9 mouse cellular contexts compared by ENCODE assay signal in genomic region chrX:20414885-20415622, GRCm38 (mm10). TPM values are rescaled to one million over a fixed set of nuclear protein-coding genes. Genes with fewer than 3 reads are reported as not detected.
A peak's percentile ranks its signal among the peaks of the same experiment; 100 is the strongest.
DNase-seq lines count a peak whose midpoint lies in the region; ATAC-seq and TF ChIP-seq lines count a peak whose summit lies in the region.
"Had no signal": no experiment of that assay in that cellular context is flagged by ENCODE, and none has a peak within 500 bp of the region (broad histone marks: within the 10 kb centered on the region; RNA-seq: fewer than 3 reads in every experiment).

No protein-coding gene starts in this region.

- no peak overlapping the region for H3K4me3 ChIP-seq in forebrain, embryonic 15.5 days
- H3K4me3 ChIP-seq in kidney, postnatal 0 days (replicated peaks; ENCODE audit: low read depth, low read length), result no peak overlapping the region
- no peak overlapping the region for H3K4me3 ChIP-seq in liver, embryonic 16.5 days (ENCODE audit: low read depth, low read length)
- H3K4me3 ChIP-seq: limb, embryonic 12.5 days had no signal

- H3K9me3 ChIP-seq in forebrain, embryonic 15.5 days, result no peaks in the 10 kb centered on the region
- no peaks in the 10 kb centered on the region for H3K9me3 ChIP-seq in kidney, postnatal 0 days (replicated peaks; ENCODE audit: low read length)
- no peaks in the 10 kb centered on the region for H3K9me3 ChIP-seq in liver, embryonic 16.5 days (replicated peaks; ENCODE audit: control insufficient read depth, low read length)
- H3K9me3 ChIP-seq: limb, embryonic 12.5 days had no signal

- H3K27me3 ChIP-seq in forebrain, embryonic 15.5 days, result no peaks in the 10 kb centered on the region
- H3K27me3 ChIP-seq in kidney, postnatal 0 days (ENCODE audit: insufficient read depth, low read length), result no peaks in the 10 kb centered on the region
- H3K27me3 ChIP-seq in liver, embryonic 16.5 days (ENCODE audit: control insufficient read depth, insufficient read depth, low read depth, low read length), result no peaks in the 10 kb centered on the region
- H3K27me3 ChIP-seq: limb, embryonic 12.5 days had no signal

- H3K4me1 ChIP-seq in forebrain, embryonic 15.5 days, result no peaks in the 10 kb centered on the region
- no peaks in the 10 kb centered on the region for H3K4me1 ChIP-seq in kidney, postnatal 0 days (replicated peaks; ENCODE audit: insufficient read depth, low read length)
- H3K4me1 ChIP-seq in liver, embryonic 16.5 days (ENCODE audit: control insufficient read depth, low read depth, low read length), result peaks cover 6% of the 10 kb centered on the region
- H3K4me1 ChIP-seq: limb, embryonic 12.5 days had no signal

- peak; percentile 56 to 75 for DNase-seq in cerebellum, postnatal 10 days
- no peak for DNase-seq in cerebellum, adult 18-20 months
- peak; percentile 3 for DNase-seq in kidney, postnatal 0 days (ENCODE audit: low spot score)
- DNase-seq in heart, adult 9 months (ENCODE audit: low spot score in 2 of 2), result no peak
- no peak for DNase-seq in testis, postnatal 14 days (ENCODE audit: low spot score)
- DNase-seq in cerebellum, adult 11 months, result no peak

- WGBS in forebrain, embryonic 15.5 days, result 52% methylated on average over 10 of the region's 10 CpGs
- WGBS in kidney, postnatal 0 days, result 51% methylated on average over 10 of the region's 10 CpGs
- WGBS in liver, embryonic 16.5 days (ENCODE audit: insufficient replicate concordance), result 52% methylated on average over 10 of the region's 10 CpGs

- H3K36me3 ChIP-seq in forebrain, embryonic 15.5 days, result no peaks in the 10 kb centered on the region
- H3K36me3 ChIP-seq in kidney, postnatal 0 days (ENCODE audit: insufficient read depth, low read length), result no peaks in the 10 kb centered on the region
- H3K36me3 ChIP-seq in liver, embryonic 16.5 days (ENCODE audit: control insufficient read depth, insufficient read depth), result no peaks in the 10 kb centered on the region
- H3K36me3 ChIP-seq: limb, embryonic 12.5 days had no signal

- H3K9ac ChIP-seq in forebrain, embryonic 15.5 days (replicated peaks), result no peak overlapping the region
- H3K9ac ChIP-seq in kidney, postnatal 0 days (ENCODE audit: low read depth, low read length), result no peak overlapping the region
- no peak overlapping the region for H3K9ac ChIP-seq in liver, embryonic 16.5 days (ENCODE audit: low read depth, low read length)
- H3K9ac ChIP-seq: limb, embryonic 12.5 days had no signal

- H3K4me2 ChIP-seq in forebrain, embryonic 15.5 days (replicated peaks), result no peak overlapping the region
- H3K4me2 ChIP-seq in kidney, postnatal 0 days (ENCODE audit: low read length), result no peak overlapping the region
- H3K4me2 ChIP-seq in liver, embryonic 16.5 days (ENCODE audit: low read depth, low read length), result no peak overlapping the region
- H3K4me2 ChIP-seq: limb, embryonic 12.5 days had no signal

- no peak for TF ChIP-seq CTCF in kidney, postnatal 0 days (IDR thresholded peaks at IDR 0.05; ENCODE audit: low read depth)

- H3K27ac ChIP-seq in forebrain, embryonic 15.5 days (replicated peaks), result peak overlapping the region; percentile 27; the same call in 1 of the 2 replicates
- peak overlapping the region; percentile 25; the same call in 1 of the 2 replicates for H3K27ac ChIP-seq in kidney, postnatal 0 days
- H3K27ac ChIP-seq in liver, embryonic 16.5 days (ENCODE audit: low read length), result no peak overlapping the region
- H3K27ac ChIP-seq: limb, embryonic 12.5 days had no signal

- peak; percentile 63 for ATAC-seq in forebrain, embryonic 15.5 days (replicated peaks)
- ATAC-seq in kidney, postnatal 0 days (replicated peaks; ENCODE audit: low FRiP score, low read depth), result peak; percentile 75; the same call in 1 of the 2 replicates
- ATAC-seq in liver, embryonic 16.5 days (ENCODE audit: low read depth), result peak; percentile 42

RNA-seq across cellular contexts. Expression of gene Jade3, which starts 10.4 kb away (rescaled TPM):
- 7.4 TPM in 2 replicates for polyA plus RNA-seq in forebrain, embryonic 15.5 days (2015; fragmentation: Nextera tagmentation; extraction: Ambion mirVana)
- 6.9 and 8.1 TPM in 2 replicates for polyA plus RNA-seq in kidney, postnatal 0 days (2015; fragmentation: Nextera tagmentation; extraction: Ambion mirVana)
- 5.4 and 6.0 TPM in 2 replicates for polyA plus RNA-seq in liver, embryonic 16.5 days (2015; fragmentation: Nextera tagmentation; extraction: Ambion mirVana)

RNA-seq across cellular contexts. Expression of gene Rp2, which starts 50.8 kb away (rescaled TPM):
- polyA plus RNA-seq in forebrain, embryonic 15.5 days (2015; fragmentation: Nextera tagmentation; extraction: Ambion mirVana), result 18.5 and 18.9 TPM in 2 replicates
- 11.2 and 13.0 TPM in 2 replicates for polyA plus RNA-seq in kidney, postnatal 0 days (2015; fragmentation: Nextera tagmentation; extraction: Ambion mirVana)
- 9.8 and 10.8 TPM in 2 replicates for polyA plus RNA-seq in liver, embryonic 16.5 days (2015; fragmentation: Nextera tagmentation; extraction: Ambion mirVana)

Comparison
In these comparisons a context has a peak if more than half of its experiments do, and no peak if none do; other contexts are left out.
1. DNase-seq: peak in cerebellum, postnatal 10 days (2 of 2) and kidney, postnatal 0 days (single experiment); none in cerebellum, adult 18-20 months (0 of 2), heart, adult 9 months (0 of 2), testis, postnatal 14 days (single experiment) and cerebellum, adult 11 months (single experiment).
2. Peak in every context shown above with its lines, with median percentiles within 50 percentile points of each other: ATAC-seq.